Mouse (Mus musculus) lung, embryonic 16.5 days (tissue): ENCODE measurements around the gene Dnaaf3. TPM values are rescaled to one million over a fixed set of nuclear protein-coding genes. Genes with fewer than 3 reads are reported as not detected.
"Not testable (repeated sequence)": the region's sequence is repeated elsewhere in the genome, so short reads cannot be mapped to it uniquely, and the experiment has no call there.

Experiments
- ATAC-seq: fragments of 200-750 bp; cut with Nextera tagmentation; 2 replicates; pipeline ENCODE4 v1.8.0; 2017; ENCODE audit warnings: low read depth, mild to moderate bottlenecking, moderate library complexity
- H3K27ac ChIP-seq: fragments of 300-500 bp; sonication (generic); 2 replicates; pipeline ENCODE4 v1.5.1; 2014; ENCODE audit warnings: mild to moderate bottlenecking, control low read depth, low read length
- H3K27me3 ChIP-seq: fragments of 300-500 bp; sonication (generic); 2 replicates; pipeline ENCODE4 v1.6.1; 2014; ENCODE audit warnings: low read depth, low read length, mixed read lengths; ENCODE audit not compliant: control insufficient read depth, insufficient read depth
- H3K36me3 ChIP-seq: fragments of 300-500 bp; sonication (generic); 2 replicates; pipeline ENCODE4 v1.6.1; 2014; ENCODE audit warnings: low read length; ENCODE audit not compliant: control insufficient read depth, insufficient read depth
- H3K4me1 ChIP-seq: fragments of 300-500 bp; sonication (generic); replicated peaks from 2 replicates; pipeline ENCODE4 v1.6.1; 2014; ENCODE audit warnings: low read length, mixed read lengths; ENCODE audit not compliant: control insufficient read depth, insufficient read depth
- H3K4me2 ChIP-seq: fragments of 300-500 bp; sonication (generic); 2 replicates; pipeline ENCODE4 v1.6.1; 2014; ENCODE audit warnings: low read depth, low read length, control low read depth
- H3K4me3 ChIP-seq: fragments of 300-500 bp; sonication (generic); 2 replicates; pipeline ENCODE4 v1.5.1; 2014; ENCODE audit warnings: mild to moderate bottlenecking, low read length, control low read depth
- H3K9ac ChIP-seq: fragments of 300-500 bp; sonication (generic); 2 replicates; pipeline ENCODE4 v1.6.1; 2014; ENCODE audit warnings: low read length, control low read depth
- H3K9me3 ChIP-seq: fragments of 300-500 bp; sonication (generic); 2 replicates; pipeline ENCODE4 v1.6.1; 2016; ENCODE audit warnings: low read length; ENCODE audit not compliant: control insufficient read depth
- WGBS: fragments of 180-500 bp; shearing (Covaris S2); extraction: QIAGEN DNeasy Blood & Tissue Kit; methylation state at CpG from one replicate; pipeline ENCODE4 v1.1.7; 2014; 5-methylcytosine and 5-hydroxymethylcytosine counted together
- polyA plus RNA-seq: library from polyadenylated mRNA; unstranded; fragments of >200 nt; fragmentation: Nextera tagmentation; extraction: Ambion mirVana; gene quantifications from 2 replicates; pipeline ENCODE4 v1.2.1, GENCODE M21; 2015

Dnaaf3 gene
- polyA plus RNA-seq, 1 experiment from 2014 or later = 4.7 TPM

DNA sequence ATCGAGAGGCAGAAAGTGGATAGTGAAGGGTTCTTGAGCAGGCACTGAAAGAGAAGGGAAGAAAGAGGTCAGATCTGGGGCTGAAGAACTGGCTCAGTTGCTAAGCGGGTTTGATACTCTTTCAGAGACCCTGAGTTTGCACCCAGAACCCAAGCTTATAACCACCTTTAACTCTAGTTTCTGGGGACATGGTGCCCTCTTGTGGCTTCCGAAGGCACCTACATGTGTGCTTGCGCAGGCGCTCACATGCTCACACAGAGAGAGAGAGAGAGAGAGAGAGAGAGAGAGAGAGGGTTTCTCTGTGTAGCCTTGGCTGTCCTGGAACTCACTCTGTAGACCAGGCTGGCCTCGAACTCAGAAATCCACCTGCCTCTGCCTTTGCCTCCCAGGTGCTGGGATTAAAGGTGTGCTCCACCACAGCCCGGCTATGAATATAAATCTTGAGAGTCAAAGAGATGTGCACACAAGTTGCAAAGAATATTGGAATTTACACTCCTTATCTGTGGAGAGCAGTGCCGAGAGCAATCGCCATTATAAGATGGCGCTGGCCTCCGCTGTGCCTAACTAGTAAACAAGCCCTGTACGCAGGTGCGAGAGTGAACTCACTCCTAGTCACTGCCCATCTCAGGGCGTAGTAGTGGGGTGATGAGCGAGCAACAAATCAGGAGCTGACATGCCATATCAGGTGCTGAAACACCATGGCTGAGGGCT lies 7.9 kb downstream of the Dnaaf3 start, which contains the start of gene Tnni3:
Gene Tnni3, minus strand, starts transcription at position 18 of the 711 bp plus-strand sequence.
- H3K4me3 ChIP-seq, H3K27ac ChIP-seq, H3K27me3 ChIP-seq, H3K36me3 ChIP-seq, H3K4me2 ChIP-seq, H3K9ac ChIP-seq, H3K9me3 ChIP-seq: not testable (repeated sequence)
- WGBS = 59% methylated on average over 15 of the region's 15 CpGs
- peaks cover 11% of the 10 kb centered on the region for H3K4me1 ChIP-seq
- ATAC-seq = peak; percentile 19; the same call in 1 of the 2 replicates

DNA sequence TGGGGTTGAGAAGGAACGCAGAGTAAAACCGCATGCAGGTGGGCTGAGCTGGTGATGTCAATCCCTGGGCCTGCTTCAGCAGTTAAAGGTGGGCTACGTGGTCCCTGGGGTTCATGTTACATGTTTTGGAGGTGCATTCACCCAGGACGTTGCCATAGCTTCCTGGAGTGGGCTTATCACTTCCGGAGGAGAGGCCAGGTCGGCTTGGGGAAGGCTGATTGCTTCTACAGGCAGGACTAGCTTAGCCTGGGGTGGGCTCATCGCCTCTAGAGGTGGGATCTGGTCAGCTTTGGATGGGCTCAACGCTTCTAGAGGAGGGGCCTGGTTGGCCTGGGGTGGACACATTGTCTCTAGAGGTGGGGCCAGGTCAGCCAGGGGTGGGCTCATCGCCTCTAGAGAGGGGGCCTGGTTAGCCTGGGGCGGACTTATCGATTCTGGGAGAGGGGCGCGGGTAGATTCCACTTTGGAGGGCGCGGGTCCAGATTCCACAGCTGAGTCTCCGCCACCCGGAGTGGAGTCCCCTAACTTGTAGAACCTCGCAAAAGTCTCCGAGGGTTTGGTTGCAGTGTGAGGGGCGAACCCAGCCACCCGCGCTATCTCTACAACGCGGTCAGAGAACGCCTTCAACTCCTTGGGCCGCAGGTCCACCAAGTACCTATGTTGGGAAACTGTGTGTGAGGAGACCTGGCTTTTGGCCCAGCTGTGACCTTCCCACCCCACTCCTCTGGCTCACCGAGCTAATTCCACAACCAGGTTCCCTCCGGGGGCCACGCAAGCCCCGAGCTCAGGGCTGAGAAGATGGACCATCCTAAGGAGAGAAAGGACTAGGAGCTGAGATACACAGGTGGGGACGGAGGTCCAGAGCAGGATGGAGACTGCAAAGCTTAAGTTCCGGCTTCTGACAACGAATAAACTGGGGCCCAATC lies 8.8 kb downstream of the Dnaaf3 start:
- no peak overlapping the region for H3K4me3 ChIP-seq
- H3K9me3 ChIP-seq = no peaks in the 10 kb centered on the region; the same call in 1 of the 2 replicates
- no peaks in the 10 kb centered on the region for H3K36me3 ChIP-seq
- H3K9ac ChIP-seq = no peak overlapping the region; the same call in 1 of the 2 replicates
- peaks cover 11% of the 10 kb centered on the region for H3K4me1 ChIP-seq
- WGBS = 83% methylated on average over 33 of the region's 33 CpGs
- H3K4me2 ChIP-seq = no peak overlapping the region
- ATAC-seq = no peak
- H3K27me3 ChIP-seq = peaks cover 4% of the 10 kb centered on the region
- no peak overlapping the region for H3K27ac ChIP-seq

DNA sequence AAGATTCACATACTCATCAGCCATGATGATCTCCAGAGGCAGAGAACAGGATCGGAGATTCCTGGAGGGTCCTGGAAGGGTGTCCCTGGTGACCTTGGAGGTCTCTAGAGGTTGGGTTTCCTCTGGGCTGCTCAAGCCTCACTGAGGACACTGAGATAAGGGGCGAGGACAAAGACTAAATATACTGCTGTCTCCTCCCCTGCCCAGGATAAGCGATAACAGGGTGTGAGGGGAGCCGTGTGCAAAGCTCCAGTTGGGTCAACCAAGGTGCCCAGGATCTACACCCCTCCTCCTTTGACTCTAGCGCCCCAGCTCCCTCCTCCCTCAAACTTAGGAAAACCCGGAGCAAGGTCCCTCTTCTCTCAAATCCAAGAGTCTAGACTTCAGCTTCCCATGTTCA lies 10.0 kb downstream of the Dnaaf3 start:
- Histone ChIP-seq H3K9ac (no peak overlapping the region), H3K4me3 (no peak overlapping the region), H3K36me3 (no peaks in the 10 kb centered on the region), H3K4me1 (peaks cover 11% of the 10 kb centered on the region), H3K27me3 (peaks cover 4% of the 10 kb centered on the region), H3K4me2 (no peak overlapping the region), H3K9me3 (no peaks in the 10 kb centered on the region; the same call in 1 of the 2 replicates), H3K27ac (no peak overlapping the region)
- no peak for ATAC-seq
- 60% methylated on average over 6 of the region's 6 CpGs for WGBS

DNA sequence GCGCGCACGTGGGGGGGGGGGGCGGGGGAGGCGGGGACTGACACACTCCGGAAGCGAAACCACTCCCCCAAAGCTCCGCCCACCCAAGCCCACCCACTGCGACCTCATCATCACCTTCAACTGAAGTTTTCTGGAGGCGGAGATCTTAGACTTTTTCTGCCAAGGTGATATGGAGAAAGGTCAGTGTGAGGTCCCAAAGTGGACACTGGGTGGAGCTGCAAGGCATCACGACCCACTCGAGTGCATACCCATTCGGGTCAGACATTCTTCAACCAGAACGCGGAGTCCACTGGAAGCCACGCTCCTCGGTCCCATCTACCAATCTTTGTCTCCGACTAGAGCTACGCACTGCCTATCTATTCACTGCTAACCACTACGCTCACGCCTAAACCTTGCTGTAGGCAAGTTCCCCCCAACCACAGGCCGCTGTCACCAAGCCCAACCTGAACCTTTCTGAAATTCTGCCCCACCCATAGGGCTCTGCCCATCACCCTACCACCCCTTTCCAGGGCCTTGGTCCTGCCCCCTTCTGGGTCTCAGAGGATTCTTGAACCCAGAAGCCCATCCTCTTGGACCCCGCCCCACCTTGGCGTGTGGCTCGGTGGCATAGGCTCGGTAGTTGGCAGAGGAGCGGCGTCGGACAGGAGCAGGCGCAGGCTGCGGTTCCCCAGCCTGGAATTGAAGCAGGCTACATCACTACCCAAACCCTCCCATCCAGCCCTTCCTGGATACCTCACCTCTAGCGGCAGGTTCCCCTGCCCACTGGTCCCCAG lies 10.8 kb downstream of the Dnaaf3 start:
- Histone ChIP-seq H3K27ac (no peak overlapping the region), H3K36me3 (no peaks in the 10 kb centered on the region), H3K4me2 (peak overlapping the region; percentile 59), H3K4me1 (peaks cover 6% of the 10 kb centered on the region), H3K9ac (peak overlapping the region; percentile 51; the same call in 1 of the 2 replicates), H3K9me3 (no peaks in the 10 kb centered on the region; the same call in 1 of the 2 replicates), H3K4me3 (peak overlapping the region; percentile 30), H3K27me3 (peaks cover 4% of the 10 kb centered on the region)
- WGBS = 27% methylated on average over 30 of the region's 32 CpGs
- ATAC-seq = peak; percentile 7; the same call in 1 of the 2 replicates

DNA sequence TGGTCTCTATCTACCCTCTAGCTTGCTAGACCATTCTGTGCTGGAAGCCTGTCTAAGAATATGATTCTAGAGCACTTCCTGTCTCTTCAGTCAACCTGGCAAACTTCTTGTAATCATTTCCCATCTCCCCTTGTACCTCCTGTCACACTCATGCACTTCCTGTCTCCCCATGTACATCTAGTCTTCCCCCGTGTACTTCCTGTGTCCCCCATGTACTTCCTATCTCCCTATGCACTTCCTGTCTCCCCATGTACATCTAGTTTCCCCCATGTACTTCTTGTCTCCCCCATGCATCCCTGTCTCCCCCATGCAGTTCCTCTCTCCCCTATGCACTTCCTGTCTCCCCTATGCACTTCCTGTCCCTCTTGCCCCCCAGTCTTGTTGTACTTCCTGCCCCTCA lies 13.8 kb downstream of the Dnaaf3 start:
- Histone ChIP-seq H3K4me2 (no peak overlapping the region), H3K27ac (no peak overlapping the region)

DNA sequence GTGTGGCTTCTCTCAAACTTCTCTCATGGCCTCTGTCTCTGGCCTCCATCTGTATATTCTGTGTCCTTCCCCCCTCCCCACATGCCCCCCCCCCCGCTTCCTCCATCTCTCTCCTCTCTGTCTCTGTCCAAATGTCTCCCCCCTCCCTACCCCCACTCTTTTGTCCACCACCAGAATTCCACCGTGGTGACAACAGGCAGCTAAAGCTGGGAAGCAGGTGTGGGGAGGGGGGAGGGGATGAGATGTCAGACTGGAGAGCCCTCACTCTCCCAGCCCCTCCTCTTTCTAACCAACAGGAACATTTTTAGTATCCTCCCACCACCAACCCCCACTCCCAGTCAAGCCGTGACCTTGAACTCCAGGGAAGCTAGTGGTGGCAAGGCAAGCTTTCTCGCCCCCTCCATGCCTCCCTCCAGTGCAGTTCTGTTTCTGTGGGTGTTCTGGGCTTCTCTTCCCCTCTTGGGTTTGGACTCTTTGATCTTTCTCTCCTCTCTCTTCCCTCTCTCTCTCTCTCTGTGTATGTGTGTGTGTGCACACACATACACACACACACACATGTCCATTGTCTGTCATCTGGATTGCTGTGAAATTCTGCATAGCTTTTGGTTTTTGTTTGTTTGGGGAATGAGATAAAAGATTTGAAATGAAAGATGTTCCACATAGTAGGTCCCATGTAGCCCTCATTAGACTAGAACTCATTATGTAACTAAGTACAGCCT lies 15.8 kb downstream of the Dnaaf3 start, which contains the start of gene Tnnt1:
Gene Tnnt1, minus strand, starts transcription at position 51 of the 719 bp plus-strand sequence.
- no peaks in the 10 kb centered on the region for H3K9me3 ChIP-seq
- peaks cover 4% of the 10 kb centered on the region for H3K27me3 ChIP-seq
- H3K4me3 ChIP-seq = no peak within 1 kb of the TSS
- 0 out of 2 replicates have a peak, but pooled peaks have one; percentile 13 for ATAC-seq
- no peak within 1 kb of the TSS for H3K4me2 ChIP-seq
- no peak within 1 kb of the TSS; the same call in 1 of the 2 replicates for H3K9ac ChIP-seq
- peaks cover 20% of the 10 kb centered on the region for H3K4me1 ChIP-seq
- no peaks in the 10 kb centered on the region for H3K36me3 ChIP-seq
- no peak within 1 kb of the TSS for H3K27ac ChIP-seq
- 32% methylated on average over 3 of the region's 4 CpGs for WGBS

More for the DNA sequence above, 13.8 kb downstream of the Dnaaf3 start:
- no peak for ATAC-seq
- peaks cover 13% of the 10 kb centered on the region for H3K4me1 ChIP-seq
- H3K9me3 ChIP-seq = no peaks in the 10 kb centered on the region; the same call in 1 of the 2 replicates
- H3K4me3 ChIP-seq = no peak overlapping the region
- H3K9ac ChIP-seq = no peak overlapping the region
- H3K27me3 ChIP-seq = peaks cover 4% of the 10 kb centered on the region
- no peaks in the 10 kb centered on the region for H3K36me3 ChIP-seq
- 48% methylated on average over 1 of the region's 1 CpGs for WGBS

DNA sequence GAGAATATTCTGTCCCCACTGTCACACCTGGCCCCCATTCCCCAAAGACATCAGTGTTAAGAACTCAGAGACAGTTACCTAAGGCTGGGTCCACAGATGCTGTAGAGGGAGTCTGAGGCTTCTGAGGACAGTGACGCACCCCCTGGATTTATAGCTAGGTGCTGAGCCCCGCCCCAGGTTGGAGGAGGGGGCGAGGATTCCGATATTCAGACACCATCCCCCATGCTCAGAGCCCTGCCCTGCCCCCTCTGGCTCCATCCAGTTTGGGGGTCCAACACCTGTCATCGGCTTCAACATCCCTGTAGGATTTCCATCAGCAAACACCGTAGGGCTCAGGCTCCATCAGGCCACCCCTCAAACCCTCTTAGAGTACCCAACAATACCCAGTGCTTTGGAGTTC lies 16.4 kb downstream of the Dnaaf3 start:
- 60% methylated on average over 6 of the region's 6 CpGs for WGBS
- H3K9me3 ChIP-seq = no peaks in the 10 kb centered on the region
- no peaks in the 10 kb centered on the region for H3K36me3 ChIP-seq
- ATAC-seq = no peak
- H3K4me1 ChIP-seq = peaks cover 19% of the 10 kb centered on the region
- H3K9ac ChIP-seq = no peak overlapping the region
- H3K27me3 ChIP-seq = peaks cover 4% of the 10 kb centered on the region
- H3K4me3 ChIP-seq = no peak overlapping the region
- no peak overlapping the region for H3K27ac ChIP-seq
- no peak overlapping the region for H3K4me2 ChIP-seq
